Mouse (Mus musculus) cerebellum, adult 2 months (tissue): ENCODE measurements around the gene Zscan4c. TPM values are rescaled to one million over a fixed set of nuclear protein-coding genes. Genes with fewer than 3 reads are reported as not detected.
"Not testable (repeated sequence)": the region's sequence is repeated elsewhere in the genome, so short reads cannot be mapped to it uniquely, and the experiment has no call there.

ENCODE experiments used
- DNase-seq, 2 experiments: peaks; one replicate each; pipeline ENCODE4 v3.0.0; 2021
- H3K27ac ChIP-seq: fragments of 200-500 bp; 2 replicates; pipeline ENCODE4 v1.5.1; 2012; ENCODE audit warnings: low read length, control low read depth, inconsistent platforms; ENCODE audit not compliant: insufficient read depth
- H3K27me3 ChIP-seq: fragments of 200-500 bp; 2 replicates; pipeline ENCODE4 v1.6.1; 2012; ENCODE audit warnings: inconsistent platforms, mild to moderate bottlenecking, low read length, moderate library complexity; ENCODE audit not compliant: control insufficient read depth, insufficient read depth
- H3K4me1 ChIP-seq: fragments of 200-500 bp; 2 replicates; pipeline ENCODE4 v1.6.1; 2011; ENCODE audit warnings: low read length; ENCODE audit not compliant: control insufficient read depth, insufficient read depth
- H3K4me3 ChIP-seq: fragments of 200-500 bp; replicated peaks from 2 replicates; pipeline ENCODE3; 2011; ENCODE audit warnings: mild to moderate bottlenecking, low read depth, low read length, control low read depth; ENCODE audit not compliant: insufficient read depth
- WGBS: fragments of 180-500 bp; shearing (Covaris S2); methylation state at CpG from one replicate; pipeline ENCODE4 v1.1.7; 2018; 5-methylcytosine and 5-hydroxymethylcytosine counted together
- polyA plus RNA-seq: library from polyadenylated mRNA; depleted of rRNA; stranded (reverse); fragments of >200 nt; gene quantifications from 2 replicates; pipeline ENCODE4 v1.2.3, GENCODE M21; 2012; rRNA removed

The Zscan4c gene
- polyA plus RNA-seq = not detected in 2 replicates

DNA sequence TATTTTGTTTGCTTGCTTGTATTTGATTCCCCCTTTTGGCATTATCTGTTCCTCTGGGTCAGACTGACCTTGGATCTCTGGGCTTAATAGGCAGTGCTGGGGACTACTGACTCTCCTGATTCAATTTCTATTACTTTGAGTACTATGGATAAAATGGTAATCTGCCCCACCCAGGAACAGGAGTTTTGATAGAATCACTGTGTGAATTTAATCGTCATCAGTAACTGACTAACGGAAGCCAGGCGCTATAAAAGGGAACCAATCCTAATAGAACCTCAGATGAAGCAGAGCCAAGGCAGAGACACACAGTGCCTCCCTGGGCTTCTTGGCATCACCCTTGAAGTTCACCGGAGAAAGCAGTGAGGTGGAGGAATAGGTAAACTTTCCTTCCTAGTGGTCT lies at the start of gene Zscan4c:
Gene Zscan4c (plus strand): TSS at position 301 of the 400 bp plus-strand sequence.
- WGBS = 88% methylated on average over 4 of the region's 4 CpGs

More for the DNA sequence above, at the start of gene Zscan4c:
- not testable (repeated sequence) for H3K27ac ChIP-seq, DNase-seq, H3K4me1 ChIP-seq, H3K4me3 ChIP-seq, H3K27me3 ChIP-seq

Other genes with a start within 250 kb of the Zscan4c start
- not detected in 2 replicates for gene Zscan4b, start 100.7 kb upstream of the Zscan4c start, polyA plus RNA-seq
- gene Zscan4-ps1, start 63.9 kb downstream of the Zscan4c start, polyA plus RNA-seq = not detected in 2 replicates
- not detected in 2 replicates for gene Zscan4d, start 160.4 kb downstream of the Zscan4c start, polyA plus RNA-seq